Mouse (Mus musculus): Measurements from ENCODE around the gene Fscn1.

The Fscn1 gene

GRCm38 (mm10) chr5:142968411-142968810 lies 8.3 kb downstream of the Fscn1 start:
- DNase-seq (ENCODE audit: extremely low read depth, low read depth) = no peak

GRCm38 (mm10) chr5:142973971-142974370 lies 13.8 kb downstream of the Fscn1 start:
- no peak for DNase-seq (ENCODE audit: extremely low read depth, low read depth)

GRCm38 (mm10) chr5:142974598-142975121 lies 14.5 kb downstream of the Fscn1 start:
- no peak for DNase-seq (ENCODE audit: extremely low read depth, low read depth)

GRCm38 (mm10) chr5:142976516-142976915 lies 16.4 kb downstream of the Fscn1 start:
- DNase-seq (ENCODE audit: extremely low read depth, low read depth) = no peak

- no peak for DNase-seq (ENCODE audit: extremely low read depth, low read depth)
Measured at GRCm38 (mm10) chr5:142982046-142982801, 22.1 kb downstream of the Fscn1 start.

- no peak for DNase-seq (ENCODE audit: extremely low read depth, low read depth)
Measured at GRCm38 (mm10) chr5:142983174-142983573, 23.0 kb downstream of the Fscn1 start.

- peak; percentile 56 for DNase-seq (ENCODE audit: extremely low read depth, low read depth)
Measured at GRCm38 (mm10) chr5:142984271-142984670, 24.1 kb downstream of the Fscn1 start.

GRCm38 (mm10) chr5:142988520-142988919 lies 28.4 kb downstream of the Fscn1 start:
- DNase-seq (ENCODE audit: extremely low read depth, low read depth) = no peak

- no peak for DNase-seq (ENCODE audit: extremely low read depth, low read depth)
Measured at GRCm38 (mm10) chr5:142989167-142989566, 29.0 kb downstream of the Fscn1 start.

- no peak for DNase-seq (ENCODE audit: extremely low read depth, low read depth)
Measured at GRCm38 (mm10) chr5:142994746-142995145, 34.6 kb downstream of the Fscn1 start.

GRCm38 (mm10) chr5:142997526-142997925 lies 37.4 kb downstream of the Fscn1 start:
- DNase-seq (ENCODE audit: extremely low read depth, low read depth) = no peak

- DNase-seq (ENCODE audit: extremely low read depth, low read depth) = no peak
Measured at GRCm38 (mm10) chr5:142998171-142998570, 38.0 kb downstream of the Fscn1 start.

- no peak for DNase-seq (ENCODE audit: extremely low read depth, low read depth)
Measured at GRCm38 (mm10) chr5:143000091-143000490, 39.9 kb downstream of the Fscn1 start.

GRCm38 (mm10) chr5:143000654-143001500 lies 40.7 kb downstream of the Fscn1 start:
- no peak for DNase-seq (ENCODE audit: extremely low read depth, low read depth)

GRCm38 (mm10) chr5:143009383-143009782 lies 49.2 kb downstream of the Fscn1 start:
- DNase-seq (ENCODE audit: extremely low read depth, low read depth) = no peak

GRCm38 (mm10) chr5:143017401-143017800 lies 57.3 kb downstream of the Fscn1 start:
- no peak for DNase-seq (ENCODE audit: extremely low read depth, low read depth)

Measured in MEL-GATA-1-ER (cell line).